Mouse (Mus musculus) myocyte (in vitro differentiated cells): ENCODE measurements around the gene Pilra. TPM values are rescaled to one million over a fixed set of nuclear protein-coding genes. Genes with fewer than 3 reads are reported as not detected.

ENCODE experiments used
- H3K27me3 ChIP-seq: one replicate; pipeline ENCODE4 v1.6.1; 2011; ENCODE audit not compliant: control insufficient read depth, insufficient read depth, insufficient read length
- H3K36me3 ChIP-seq: one replicate; pipeline ENCODE4 v1.6.1; 2011; ENCODE audit not compliant: control insufficient read depth, insufficient read depth
- H3K4me2 ChIP-seq: one replicate; pipeline ENCODE4 v1.6.1; 2011; ENCODE audit warnings: low read depth, control low read depth
- H3K4me3 ChIP-seq: one replicate; pipeline ENCODE4 v1.5.1; 2011; ENCODE audit warnings: mild to moderate bottlenecking, control low read depth, moderate library complexity
- H3K79me2 ChIP-seq: one replicate; pipeline ENCODE4 v1.6.1; 2011; ENCODE audit not compliant: control insufficient read depth, insufficient read depth
- H3ac ChIP-seq: one replicate; pipeline ENCODE4 v1.6.1; 2011; ENCODE audit not compliant: control insufficient read depth, insufficient read length
- CEBPB ChIP-seq: IDR thresholded peaks from 2 replicates; pipeline ENCODE4 v1.6.1; 2011; ENCODE audit warnings: mild to moderate bottlenecking, moderate library complexity; ENCODE audit not compliant: poor library complexity, insufficient read depth, severe bottlenecking
- E2F4 ChIP-seq: IDR thresholded peaks from one replicate; pipeline ENCODE4 v1.6.1; 2011; ENCODE audit warnings: mild to moderate bottlenecking, control low read depth, moderate library complexity; ENCODE audit not compliant: insufficient read depth
- MAX ChIP-seq: IDR thresholded peaks from one replicate; pipeline ENCODE4 v1.6.1; 2011; ENCODE audit warnings: low read depth, mild to moderate bottlenecking, control low read depth
- MYOD1 ChIP-seq, 3 experiments: IDR thresholded peaks; one replicate each; pipeline ENCODE4 v1.6.1; 2011; ENCODE audit warnings: control low read depth in 2 of 3, low read depth in 2 of 3, mild to moderate bottlenecking in 2 of 3, moderate library complexity in 1 of 3; ENCODE audit not compliant: insufficient read length in 2 of 3, control insufficient read depth in 1 of 3
- MYOG ChIP-seq, 3 experiments: IDR thresholded peaks; one replicate each; pipeline ENCODE4 v1.6.1; 2011; ENCODE audit warnings: control low read depth in 2 of 3, low read depth in 2 of 3, mild to moderate bottlenecking in 2 of 3; ENCODE audit not compliant: insufficient read length in 2 of 3, control insufficient read depth in 1 of 3, insufficient read depth in 1 of 3
- POLR2A ChIP-seq: IDR thresholded peaks from one replicate; pipeline ENCODE4 v1.6.1; 2011; ENCODE audit warnings: low read depth, mild to moderate bottlenecking, control low read depth, moderate library complexity; ENCODE audit not compliant: insufficient read length
- POLR2AphosphoS2 ChIP-seq: IDR thresholded peaks from one replicate; pipeline ENCODE4 v1.6.1; 2011; ENCODE audit warnings: low read depth, control low read depth; ENCODE audit not compliant: insufficient read length
- REST ChIP-seq: IDR thresholded peaks from one replicate; pipeline ENCODE4 v1.6.1; 2011; ENCODE audit warnings: mild to moderate bottlenecking, control low read depth, moderate library complexity; ENCODE audit not compliant: insufficient read depth, insufficient read length
- SRF ChIP-seq: IDR thresholded peaks from one replicate; pipeline ENCODE4 v1.6.1; 2011; ENCODE audit warnings: low read depth; ENCODE audit not compliant: control insufficient read depth, insufficient read length
- TCF12 ChIP-seq: IDR thresholded peaks from one replicate; pipeline ENCODE4 v1.6.1; 2011; ENCODE audit warnings: mild to moderate bottlenecking, control low read depth; ENCODE audit not compliant: poor library complexity, insufficient read depth, severe bottlenecking
- TCF3 ChIP-seq: IDR thresholded peaks from one replicate; pipeline ENCODE4 v1.6.1; 2011; ENCODE audit warnings: low read depth, control low read depth; ENCODE audit not compliant: insufficient read length
- USF1 ChIP-seq: IDR thresholded peaks from one replicate; pipeline ENCODE4 v1.6.1; 2011; ENCODE audit warnings: low read depth, mild to moderate bottlenecking, control low read depth, moderate library complexity
- polyA plus RNA-seq: library from polyadenylated mRNA; unstranded; fragments of >200 nt; fragmentation: generic; extraction: Trizol; gene quantifications from one replicate; pipeline ENCODE4 v1.2.1, GENCODE M21; 2012; ENCODE audit warnings: missing spikeins

Pilra gene
- polyA plus RNA-seq, 1 experiment: 0.05 TPM

DNA sequence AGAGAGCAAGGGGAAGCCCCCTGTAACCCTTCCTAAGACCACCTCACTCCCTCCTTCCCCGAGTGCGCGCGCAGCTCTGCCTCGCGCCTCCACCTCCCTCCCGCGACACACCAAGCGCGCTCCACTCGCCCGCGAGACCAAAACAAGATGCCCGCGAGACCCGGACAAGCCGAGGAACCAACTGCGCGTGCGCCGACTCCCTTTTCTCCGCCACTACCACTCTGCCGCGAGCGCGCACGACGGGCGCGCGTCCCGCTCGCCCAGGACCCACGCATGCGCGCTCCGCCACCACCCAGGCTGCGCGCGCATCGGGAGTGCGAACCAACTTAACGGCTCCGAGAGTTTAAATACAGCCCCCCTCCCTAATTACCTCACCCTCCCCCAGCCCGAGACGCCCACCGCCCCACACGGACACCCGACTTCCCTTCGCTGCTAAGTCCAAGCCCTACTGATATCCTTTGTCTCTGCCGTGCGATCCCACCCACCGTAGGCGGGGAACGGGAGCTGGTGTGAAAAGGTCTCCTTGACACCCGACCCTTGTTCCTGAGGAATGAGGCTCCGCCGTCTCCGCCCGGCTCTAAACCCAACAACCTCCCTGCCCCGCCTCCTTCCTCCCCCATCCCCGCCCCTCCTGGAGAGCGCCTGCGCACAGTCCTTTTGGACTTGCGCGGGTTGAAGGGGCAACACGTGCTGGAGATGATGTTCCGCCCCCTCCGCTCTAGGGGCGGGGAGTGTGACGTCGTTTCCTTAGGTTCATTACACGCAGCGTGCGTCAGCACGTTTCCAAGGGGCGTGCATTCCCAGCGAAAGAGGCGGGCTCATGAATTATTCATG, 49.8 kb downstream of the Pilra start:
- Histone ChIP-seq H3K27me3 (no peaks in the 10 kb centered on the region), H3K4me2 (peak overlapping the region; percentile 56), H3K4me3 (peak overlapping the region; percentile 79), H3ac (peak overlapping the region; percentile 99), H3K79me2 (peaks cover 24% of the 10 kb centered on the region), H3K36me3 (peaks cover 13% of the 10 kb centered on the region)
- no peak for TF ChIP-seq REST
- peak; percentile 91 for TF ChIP-seq POLR2AphosphoS2
- no peak for TF ChIP-seq E2F4
- TF ChIP-seq TCF3: no peak
- peak; percentile 88 for TF ChIP-seq USF1
- peak; percentile 84 for TF ChIP-seq POLR2A
- TF ChIP-seq MYOD1 (IDR thresholded peaks at IDR 0.05; ENCODE audit: control insufficient read depth in 1 of 3, insufficient read length in 2 of 3, low read depth in 2 of 3): peak in 1 of 3 experiments; percentile 9
- TF ChIP-seq CEBPB: no peak
- no peak for TF ChIP-seq MYOG (IDR thresholded peaks at IDR 0.05; ENCODE audit: control insufficient read depth in 1 of 3, insufficient read depth in 1 of 3, insufficient read length in 2 of 3, low read depth in 2 of 3)
- TF ChIP-seq MAX: peak; percentile 71
- no peak for TF ChIP-seq SRF

DNA sequence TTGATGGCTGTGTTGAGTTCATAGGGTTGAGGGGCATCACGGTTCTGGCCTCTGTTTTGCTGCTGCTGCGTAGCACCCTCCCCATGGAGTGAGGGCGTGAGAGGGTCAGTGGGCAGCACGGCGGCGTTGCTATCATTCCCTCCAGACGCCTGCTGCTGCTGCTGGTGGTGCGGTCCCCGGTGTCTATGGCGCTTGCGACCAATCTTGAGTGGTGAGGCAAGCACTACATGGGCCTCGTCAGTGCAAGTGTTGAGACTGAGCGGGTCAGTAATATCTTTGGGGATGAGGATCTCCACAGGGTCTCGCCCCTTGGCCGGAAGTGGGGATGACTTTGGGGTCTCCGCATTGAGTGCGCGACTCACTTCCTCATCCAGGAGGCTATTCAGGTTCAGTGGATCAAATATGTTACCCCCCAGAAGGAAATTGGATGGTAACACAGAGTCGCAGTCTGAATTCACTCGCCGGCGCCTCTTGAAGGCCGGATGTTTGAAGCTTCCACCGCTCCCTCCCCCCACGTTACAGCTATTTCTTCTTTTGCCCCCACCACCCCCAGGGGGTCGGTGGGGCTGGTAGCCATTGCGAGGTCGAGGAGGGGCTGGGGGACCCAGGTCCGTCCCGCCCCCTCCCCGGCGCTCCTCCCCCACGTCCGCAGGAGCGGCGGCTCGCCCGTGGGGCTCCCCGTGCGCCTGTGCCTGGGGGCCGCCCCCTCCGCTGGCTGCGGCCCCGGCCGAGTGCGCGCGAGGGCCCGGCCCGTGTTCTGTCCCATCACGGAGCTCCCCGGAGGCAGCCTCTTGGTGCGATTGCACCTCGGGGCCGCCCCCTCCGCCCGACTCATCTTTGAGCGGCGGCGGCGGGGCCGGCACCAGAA, 50.7 kb downstream of the Pilra start:
- Histone ChIP-seq H3K36me3 (peaks cover 18% of the 10 kb centered on the region), H3K4me2 (peak overlapping the region; percentile 89), H3K4me3 (peak overlapping the region; percentile 79), H3K27me3 (no peaks in the 10 kb centered on the region), H3K79me2 (peaks cover 24% of the 10 kb centered on the region), H3ac (peak overlapping the region; percentile 99)
- TF ChIP-seq MYOG (IDR thresholded peaks at IDR 0.05; ENCODE audit: control insufficient read depth in 1 of 3, insufficient read depth in 1 of 3, insufficient read length in 2 of 3, low read depth in 2 of 3) (no peak), SRF (no peak), POLR2A (peak; percentile 43), POLR2AphosphoS2 (peak; percentile 89), TCF12 (no peak), MYOD1 (IDR thresholded peaks at IDR 0.05; ENCODE audit: control insufficient read depth in 1 of 3, insufficient read length in 2 of 3, low read depth in 2 of 3) (no peak), CEBPB (no peak), MAX (no peak)

DNA sequence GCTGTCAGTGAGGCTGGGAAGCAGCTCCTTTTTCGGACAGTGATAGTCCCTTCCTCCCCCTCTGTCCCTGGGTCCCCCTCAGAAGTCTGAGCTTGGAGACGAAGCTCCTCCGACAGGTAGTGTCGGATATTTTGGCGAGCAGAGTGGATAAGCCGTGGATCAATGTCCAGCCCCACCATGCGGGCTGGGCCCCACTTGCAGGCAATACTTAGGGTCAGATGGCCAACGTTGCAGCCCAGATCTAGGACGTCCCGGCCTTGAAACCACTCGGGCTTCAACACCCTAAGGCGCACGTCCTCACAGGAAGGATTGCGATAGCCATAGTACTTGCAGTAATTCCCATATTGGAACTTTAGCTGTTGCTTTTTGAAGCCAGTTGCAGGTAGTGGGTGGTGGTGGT, 51.5 kb downstream of the Pilra start:
- Histone ChIP-seq H3K79me2 (peaks cover 24% of the 10 kb centered on the region), H3K4me2 (peak overlapping the region; percentile 89), H3K4me3 (peak overlapping the region; percentile 79), H3ac (peak overlapping the region; percentile 99), H3K36me3 (peaks cover 22% of the 10 kb centered on the region), H3K27me3 (no peaks in the 10 kb centered on the region)
- TF ChIP-seq TCF3 (no peak), CEBPB (no peak)

DNA sequence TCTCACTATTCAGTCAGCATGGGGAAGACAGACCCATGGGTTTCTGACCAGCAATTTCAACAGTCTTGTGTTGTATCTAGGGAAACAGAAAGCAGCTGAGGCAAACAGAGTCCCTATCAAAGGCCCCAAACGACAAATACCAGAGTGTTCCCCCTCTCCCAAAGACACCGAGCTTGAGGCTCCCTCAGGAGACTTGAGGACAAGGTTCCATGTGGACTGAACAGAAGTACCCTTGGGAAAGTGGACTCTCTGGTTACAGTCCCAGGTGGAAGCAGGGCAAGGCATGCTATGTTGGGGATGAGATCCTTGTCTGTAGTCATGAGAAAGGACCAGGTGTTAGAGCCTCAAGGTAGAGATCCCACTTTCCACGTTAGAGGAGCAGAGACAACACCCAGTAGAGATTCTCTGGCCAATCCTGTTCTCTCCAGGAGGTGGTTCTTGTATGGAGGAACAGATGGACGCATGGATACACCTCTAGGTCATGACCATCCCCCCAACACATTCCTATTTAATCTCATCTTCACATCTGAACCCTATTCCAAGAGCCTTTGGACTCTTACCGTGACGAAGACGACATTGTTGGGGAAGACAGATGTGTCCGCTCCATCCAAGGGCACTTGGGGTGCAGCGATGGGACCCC, 52.1 kb downstream of the Pilra start:
- peaks cover 24% of the 10 kb centered on the region for H3K79me2 ChIP-seq
- peaks cover 22% of the 10 kb centered on the region for H3K36me3 ChIP-seq
- peak overlapping the region; percentile 89 for H3K4me2 ChIP-seq
- H3K27me3 ChIP-seq: no peaks in the 10 kb centered on the region
- peak overlapping the region; percentile 99 for H3ac ChIP-seq
- TF ChIP-seq TCF12 (no peak), SRF (no peak), MYOD1 (IDR thresholded peaks at IDR 0.05; ENCODE audit: control insufficient read depth in 1 of 3, insufficient read length in 2 of 3, low read depth in 2 of 3) (no peak), POLR2A (no peak), POLR2AphosphoS2 (no peak), USF1 (no peak), MYOG (IDR thresholded peaks at IDR 0.05; ENCODE audit: control insufficient read depth in 1 of 3, insufficient read depth in 1 of 3, insufficient read length in 2 of 3, low read depth in 2 of 3) (no peak), CEBPB (no peak)
- H3K4me3 ChIP-seq: peak overlapping the region; percentile 79
